Mouse (Mus musculus) thymus, adult 2 months (tissue): ENCODE data around the gene Slc38a2.

Experiments used
- CTCF ChIP-seq: fragments of 200-500 bp; IDR thresholded peaks from 2 replicates; pipeline ENCODE4 v1.5.1; 2012; ENCODE audit warnings: mild to moderate bottlenecking, control low read depth, low read length, moderate library complexity, borderline replicate concordance; ENCODE audit not compliant: control insufficient read depth, poor library complexity, insufficient read depth; ENCODE audit errors: extremely low read depth
- POLR2A ChIP-seq: fragments of 200-500 bp; IDR thresholded peaks from 2 replicates; pipeline ENCODE4 v1.6.1; 2012; ENCODE audit warnings: mild to moderate bottlenecking, low read length, control low read depth, moderate library complexity; ENCODE audit not compliant: control insufficient read depth, poor library complexity, insufficient read depth; ENCODE audit errors: extremely low read depth

GRCm38 (mm10) chr15:96749101-96749500 is 49.6 kb upstream of the Slc38a2 start:
- TF ChIP-seq CTCF (no peak), POLR2A (no peak)
